ENCODE assay signal across 8 mouse cellular contexts in genomic region chr12:76837101-76837843, GRCm38 (mm10). TPM values are rescaled to one million over a fixed set of nuclear protein-coding genes. Genes with fewer than 3 reads are reported as not detected.
DNase-seq lines count a peak whose midpoint lies in the region; ATAC-seq and TF ChIP-seq lines count a peak whose summit lies in the region.

No protein-coding gene starts in this region.

- peak; percentile 99 for ATAC-seq in forebrain, embryonic 14.5 days
- ATAC-seq in neutrophil, adult 5-6 weeks (ENCODE audit: extremely low read depth, insufficient number of reproducible peaks, low FRiP score, poor library complexity, severe bottlenecking): peak; percentile 97

- peak overlapping the region; percentile 70 for H3K4me3 ChIP-seq in forebrain, embryonic 14.5 days (ENCODE audit: low read depth, low read length)
- H3K4me3 ChIP-seq in lung, adult 2 months (replicated peaks; ENCODE audit: extremely low read depth, low read depth, low read length): peak overlapping the region; percentile 92

- H3K36me3 ChIP-seq in forebrain, embryonic 14.5 days (ENCODE audit: control insufficient read depth, insufficient read depth, low read length): no peaks in the 10 kb centered on the region

- peak; percentile 57; the same call in 1 of the 2 replicates for TF ChIP-seq POLR2A in lung, adult 2 months (IDR thresholded peaks at IDR 0.05; ENCODE audit: borderline replicate concordance, extremely low read depth, low read depth, low read length)

- peak overlapping the region; percentile 40; the same call in 1 of the 2 replicates for H3K27ac ChIP-seq in forebrain, embryonic 14.5 days (ENCODE audit: low read depth, low read length)

- intact Hi-C loops in heart, postnatal 25 days (cut with DNase I): loop anchor here (2.0 to 10.0 kb wide), 6 partner anchors 42 to 728 kb away; partner anchors contain the start of genes Fut8 and Max

- no peaks in the 10 kb centered on the region for H3K27me3 ChIP-seq in forebrain, embryonic 14.5 days (replicated peaks; ENCODE audit: control insufficient read depth, insufficient read depth, low read length)

- peak; percentile 98 for DNase-seq in ES-CJ7 (ENCODE audit: low read depth, low spot score)
- peak; percentile 99 for DNase-seq in cerebellum, adult 11 months
- peak; percentile 98 for DNase-seq in forebrain, embryonic 14.5 days (ENCODE audit: low spot score)
- DNase-seq in heart, postnatal 25 days (ENCODE audit: low spot score): peak; percentile 94
- DNase-seq in layer of hippocampus, adult 18-20 months (ENCODE audit: low spot score in 2 of 2): peak; percentile 97 to 99
- DNase-seq in lung, adult 2 months: peak; percentile 97
- peak; percentile 97 to 98 for DNase-seq in thymus, adult 18-20 months

- WGBS in forebrain, embryonic 14.5 days: under 1% methylated on average over 43 of the region's 43 CpGs
- under 1% methylated on average over 43 of the region's 43 CpGs for WGBS in lung, adult 2 months

- TF ChIP-seq CTCF in lung, adult 2 months (IDR thresholded peaks at IDR 0.05; ENCODE audit: insufficient read depth, low read length): peak; percentile 73

- no peaks in the 10 kb centered on the region for H3K4me1 ChIP-seq in forebrain, embryonic 14.5 days (ENCODE audit: control insufficient read depth, insufficient read depth, low read length)
- H3K4me1 ChIP-seq in lung, adult 2 months (ENCODE audit: control insufficient read depth, insufficient read depth, low read length): no peaks in the 10 kb centered on the region; the same call in 1 of the 2 replicates

- H3K9ac ChIP-seq in forebrain, embryonic 14.5 days (ENCODE audit: low read length): peak overlapping the region; percentile 78

- peak overlapping the region; percentile 78 for H3K4me2 ChIP-seq in forebrain, embryonic 14.5 days (ENCODE audit: low read length)

- H3K9me3 ChIP-seq in forebrain, embryonic 14.5 days (replicated peaks; ENCODE audit: control insufficient read depth, low read length): no peaks in the 10 kb centered on the region

RNA-seq across cellular contexts. Expression of gene Rab15, which starts 14.6 kb away (rescaled TPM):
- 11.8 and 18.2 TPM in 2 replicates for polyA plus RNA-seq in forebrain, embryonic 14.5 days (2014; fragmentation: Nextera tagmentation; extraction: Ambion mirVana)
- 1 to 10 TPM in 1 of 2 experiments, under 1 TPM in 1; 0.45 to 1.3 TPM for total RNA-seq in heart, postnatal 25 days (2021)
- 100 to 1,000 TPM; 187 to 197 TPM for total RNA-seq in layer of hippocampus, adult 18-20 months (2021)
- polyA plus RNA-seq in lung, adult 2 months (2012; rRNA removed): 17.5 and 20.3 TPM in 2 replicates
- not detected in 2 replicates for total RNA-seq in neutrophil, adult 5-6 weeks (2017)

RNA-seq across cellular contexts. Expression of gene Gpx2, which starts 41.9 kb away (rescaled TPM):
- not detected in 2 replicates for polyA plus RNA-seq in forebrain, embryonic 14.5 days (2014; fragmentation: Nextera tagmentation; extraction: Ambion mirVana)
- not detected for total RNA-seq in heart, postnatal 25 days (2021)
- total RNA-seq in layer of hippocampus, adult 18-20 months (2021): under 1 TPM in 1 of 2 experiments, not detected in 1; 0.51 TPM
- polyA plus RNA-seq in lung, adult 2 months (2012; rRNA removed): 53.9 and 186 TPM in 2 replicates
- total RNA-seq in neutrophil, adult 5-6 weeks (2017): not detected in 2 replicates

Comparison
In these comparisons a context has a peak if more than half of its experiments do, and no peak if none do; other contexts are left out.
1. Peak in every context shown above with its lines: DNase-seq, ATAC-seq, H3K4me3 ChIP-seq and H3K27ac ChIP-seq.
2. RNA of gene Rab15, which starts 14.6 kb away (total RNA-seq): 187 to 197 TPM in layer of hippocampus, adult 18-20 months; 0.45 to 1.3 TPM in heart, postnatal 25 days and not detected in neutrophil, adult 5-6 weeks; every median in the first group is over 10 times any median in the second.